Mouse (Mus musculus) heart, adult 2 months (tissue): Measurements from ENCODE around the gene Tmem14a.

Source experiments
- CTCF ChIP-seq: fragments of 200-600 bp; IDR thresholded peaks from 2 replicates; pipeline ENCODE4 v1.8.1; 2022; ENCODE audit warnings: antibody characterized with exemption, mild to moderate bottlenecking, moderate library complexity
- POLR2A ChIP-seq: fragments of 200-500 bp; IDR thresholded peaks from 2 replicates; pipeline ENCODE4 v1.6.1; 2011; ENCODE audit warnings: mild to moderate bottlenecking, low read depth, low read length, control low read depth; ENCODE audit not compliant: insufficient read depth

- TF ChIP-seq POLR2A (no peak), CTCF (no peak)
These were observed 13.5 kb downstream of the Tmem14a start for GRCm38 (mm10) chr1:21231744-21232464.
